Mouse (Mus musculus) sigmoid colon, adult 10 weeks (tissue): Measurements from ENCODE around the gene Cops8. TPM values are rescaled to one million over a fixed set of nuclear protein-coding genes. Genes with fewer than 3 reads are reported as not detected.

ENCODE experiments used
- polyA plus RNA-seq: library from polyadenylated mRNA; stranded (reverse); fragments of 350-450 nt; fragmentation: Illumina TruSeq; extraction: RNeasy Lipid Tissue Mini Kit (QIAGEN cat#74804); gene quantifications from one replicate; pipeline ENCODE4 v1.2.3, GENCODE M21; 2014; ENCODE audit warnings: low read depth, low replicate concordance

Cops8 gene
- 69.0 TPM for polyA plus RNA-seq

DNA sequence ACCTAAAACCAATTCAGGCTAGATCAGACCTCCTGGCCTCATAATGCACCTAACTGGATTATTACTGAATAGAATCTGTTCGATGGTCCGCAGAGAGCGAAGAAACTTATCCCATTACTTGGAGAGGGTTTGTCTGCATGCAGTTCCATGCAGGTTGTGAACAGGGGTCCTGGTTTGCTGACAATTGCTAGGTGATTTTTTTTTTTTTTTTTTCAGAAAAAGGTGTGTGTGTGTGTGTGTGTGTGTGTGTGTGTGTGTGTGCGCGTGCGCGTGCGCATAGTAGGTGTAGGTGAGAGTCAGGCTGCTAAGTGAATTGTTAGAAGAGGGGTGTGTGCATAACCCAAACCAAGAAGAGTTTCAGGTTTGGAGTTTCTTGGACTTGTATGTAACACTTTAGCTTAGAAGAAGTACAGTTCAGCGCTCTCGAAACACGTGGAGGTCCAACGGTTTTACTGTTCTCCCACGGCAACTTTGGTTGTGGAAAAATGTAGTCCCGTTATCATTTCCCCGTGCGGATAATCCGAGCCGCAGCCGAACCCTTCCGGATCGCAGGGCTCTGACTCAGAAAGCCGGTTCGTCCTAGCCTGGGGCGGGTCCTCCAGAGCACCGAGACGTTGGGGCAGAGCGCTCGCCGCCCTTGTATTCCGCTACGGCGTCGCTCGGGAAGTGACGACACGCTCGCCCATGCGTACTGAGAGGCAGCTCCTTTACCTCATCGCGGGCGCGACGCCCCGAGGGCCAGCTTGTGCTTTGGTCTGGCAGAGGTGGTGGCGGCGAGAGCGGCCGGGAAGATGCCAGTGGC is at the start of gene Cops8:
Gene Cops8 (plus strand): TSS at position 223 of the 802 bp plus-strand sequence.

Other genes with a start within 250 kb of the Cops8 start
- gene Col6a3, start 241.0 kb downstream of the Cops8 start, polyA plus RNA-seq, result 68.9 TPM